10 mouse cellular contexts compared by ENCODE assay signal in the genomic region with DNA sequence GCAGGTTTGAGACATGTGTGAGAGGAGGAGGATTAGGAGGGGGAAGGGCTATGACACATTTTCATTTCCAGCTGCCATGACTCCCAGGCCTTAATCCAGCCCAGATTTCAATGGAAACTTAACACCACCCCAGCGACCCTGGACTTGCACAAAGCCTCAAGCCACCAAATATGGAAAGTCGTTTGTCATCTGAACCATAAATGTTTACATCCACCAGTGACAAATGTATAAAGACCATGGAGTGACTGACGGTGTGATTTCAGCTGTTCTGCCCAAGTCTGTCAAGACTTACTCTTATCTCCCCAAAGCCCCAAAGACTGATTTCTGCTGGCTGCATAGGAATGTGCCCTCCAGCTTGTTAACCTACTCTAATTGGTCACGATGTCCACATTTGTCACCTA.
A peak's percentile ranks its signal among the peaks of the same experiment; 100 is the strongest.
DNase-seq lines count a peak whose midpoint lies in the region; ATAC-seq lines count a peak whose summit lies in the region.
"Had no signal": no experiment of that assay in that cellular context is flagged by ENCODE, and none has a peak within 500 bp of the region (broad histone marks: within the 10 kb centered on the region; RNA-seq: fewer than 3 reads in every experiment).

No protein-coding gene starts in this region.

- no peak overlapping the region for H3K9ac ChIP-seq in hindbrain, embryonic 16.5 days (ENCODE audit: low read depth, low read length)
- no peak overlapping the region for H3K9ac ChIP-seq in midbrain, embryonic 16.5 days (ENCODE audit: low read depth, low read length)

- H3K4me2 ChIP-seq in hindbrain, embryonic 16.5 days (ENCODE audit: low read length) = no peak overlapping the region
- no peak overlapping the region for H3K4me2 ChIP-seq in midbrain, embryonic 16.5 days (ENCODE audit: low read length)

- WGBS in hindbrain, embryonic 10.5 days = 62% methylated on average over 4 of the region's 4 CpGs
- 62% methylated on average over 4 of the region's 4 CpGs for WGBS in hindbrain, embryonic 16.5 days
- 56% methylated on average over 4 of the region's 4 CpGs for WGBS in midbrain, embryonic 10.5 days
- 53% methylated on average over 4 of the region's 4 CpGs for WGBS in midbrain, embryonic 16.5 days
- 21% methylated on average over 4 of the region's 4 CpGs for WGBS in limb, embryonic 10.5 days

- intact Hi-C loops in left cerebral cortex, postnatal 25 days (cut with DNase I) = no loop called here
- intact Hi-C loops in heart, postnatal 10 days (cut with DNase I) = no loop called here

- peak; percentile 30 for DNase-seq in hindbrain, embryonic 10.5 days (ENCODE audit: low spot score)
- peak; percentile 13 for DNase-seq in midbrain, embryonic 10.5 days (ENCODE audit: low spot score)
- DNase-seq in limb, embryonic 10.5 days (ENCODE audit: low spot score) = peak; percentile 70
- no peak for DNase-seq in left cerebral cortex, postnatal 25 days (ENCODE audit: low spot score in 2 of 2)
- no peak for DNase-seq in right cerebral cortex, adult 18-20 months
- no peak for DNase-seq in heart, postnatal 10 days
- DNase-seq: cerebellum, adult 8-10 months had no signal

- no peaks in the 10 kb centered on the region for H3K4me1 ChIP-seq in hindbrain, embryonic 10.5 days (replicated peaks)
- H3K4me1 ChIP-seq in hindbrain, embryonic 16.5 days (ENCODE audit: control insufficient read depth, insufficient read depth, low read depth, low read length) = no peaks in the 10 kb centered on the region
- peaks cover 8% of the 10 kb centered on the region for H3K4me1 ChIP-seq in midbrain, embryonic 10.5 days
- no peaks in the 10 kb centered on the region for H3K4me1 ChIP-seq in midbrain, embryonic 16.5 days (ENCODE audit: control insufficient read depth, insufficient read depth, low read length)
- peaks cover 17% of the 10 kb centered on the region for H3K4me1 ChIP-seq in limb, embryonic 10.5 days

- no peaks in the 10 kb centered on the region for H3K9me3 ChIP-seq in hindbrain, embryonic 10.5 days
- no peaks in the 10 kb centered on the region for H3K9me3 ChIP-seq in hindbrain, embryonic 16.5 days (ENCODE audit: control insufficient read depth, low read length)
- no peaks in the 10 kb centered on the region for H3K9me3 ChIP-seq in midbrain, embryonic 10.5 days (replicated peaks)
- H3K9me3 ChIP-seq in midbrain, embryonic 16.5 days (replicated peaks; ENCODE audit: control insufficient read depth, low read length, poor library complexity, severe bottlenecking) = no peaks in the 10 kb centered on the region
- H3K9me3 ChIP-seq in limb, embryonic 10.5 days (replicated peaks) = no peaks in the 10 kb centered on the region

- no peak overlapping the region for H3K4me3 ChIP-seq in hindbrain, embryonic 10.5 days
- no peak overlapping the region for H3K4me3 ChIP-seq in hindbrain, embryonic 16.5 days (ENCODE audit: low read length)
- no peak overlapping the region for H3K4me3 ChIP-seq in midbrain, embryonic 10.5 days
- H3K4me3 ChIP-seq in midbrain, embryonic 16.5 days (ENCODE audit: low read depth, low read length) = no peak overlapping the region
- H3K4me3 ChIP-seq in limb, embryonic 10.5 days = no peak overlapping the region

- H3K27ac ChIP-seq in hindbrain, embryonic 10.5 days = no peak overlapping the region
- no peak overlapping the region for H3K27ac ChIP-seq in hindbrain, embryonic 16.5 days (ENCODE audit: low read depth, low read length)
- H3K27ac ChIP-seq in midbrain, embryonic 10.5 days (replicated peaks) = no peak overlapping the region; the same call in 1 of the 2 replicates
- no peak overlapping the region for H3K27ac ChIP-seq in midbrain, embryonic 16.5 days (ENCODE audit: low read length)
- H3K27ac ChIP-seq in limb, embryonic 10.5 days = peak overlapping the region; percentile 73
- H3K27ac ChIP-seq: hindbrain, postnatal 0 days had no signal

- H3K27me3 ChIP-seq in hindbrain, embryonic 10.5 days (ENCODE audit: insufficient read depth, poor library complexity, severe bottlenecking) = no peaks in the 10 kb centered on the region
- no peaks in the 10 kb centered on the region for H3K27me3 ChIP-seq in hindbrain, embryonic 16.5 days (replicated peaks; ENCODE audit: control insufficient read depth, insufficient read depth, low read length)
- H3K27me3 ChIP-seq in midbrain, embryonic 10.5 days (ENCODE audit: low read depth, poor library complexity, severe bottlenecking) = no peaks in the 10 kb centered on the region
- no peaks in the 10 kb centered on the region for H3K27me3 ChIP-seq in midbrain, embryonic 16.5 days (ENCODE audit: control insufficient read depth, insufficient read depth, low read depth, low read length)
- H3K27me3 ChIP-seq in limb, embryonic 10.5 days (ENCODE audit: low read depth, poor library complexity, severe bottlenecking) = no peaks in the 10 kb centered on the region

- H3K36me3 ChIP-seq in hindbrain, embryonic 10.5 days = no peaks in the 10 kb centered on the region
- no peaks in the 10 kb centered on the region for H3K36me3 ChIP-seq in hindbrain, embryonic 16.5 days (ENCODE audit: control insufficient read depth, insufficient read depth, low read length)
- H3K36me3 ChIP-seq in midbrain, embryonic 10.5 days = no peaks in the 10 kb centered on the region
- no peaks in the 10 kb centered on the region for H3K36me3 ChIP-seq in midbrain, embryonic 16.5 days (ENCODE audit: control insufficient read depth, insufficient read depth, low read length)
- H3K36me3 ChIP-seq in limb, embryonic 10.5 days = no peaks in the 10 kb centered on the region

- ATAC-seq in hindbrain, embryonic 16.5 days = no peak
- ATAC-seq in midbrain, embryonic 16.5 days = no peak
- ATAC-seq: hindbrain, postnatal 0 days had no signal

Comparison
In these comparisons a context has a peak if more than half of its experiments do, and no peak if none do; other contexts are left out.
1. DNase-seq: peak in hindbrain, embryonic 10.5 days (single experiment), midbrain, embryonic 10.5 days (single experiment) and limb, embryonic 10.5 days (single experiment); none in left cerebral cortex, postnatal 25 days (0 of 2), right cerebral cortex, adult 18-20 months (single experiment) and heart, postnatal 10 days (0 of 2).